Mouse (Mus musculus) left cerebral cortex, adult 18-20 months (tissue): ENCODE results near the gene Cdk19. TPM values are rescaled to one million over a fixed set of nuclear protein-coding genes. Genes with fewer than 3 reads are reported as not detected.

Source experiments
- DNase-seq, 2 experiments: peaks; one replicate each; pipeline ENCODE4 v3.0.0; 2021 to 2022; ENCODE audit warnings: low spot score in 2 of 2, mixed read lengths in 1 of 2
- total RNA-seq, 2 experiments: library from RNA; stranded (reverse); gene quantifications; 2 replicates each; pipeline ENCODE4 v1.2.3; 2021

The Cdk19 gene
- total RNA-seq, 2 experiments from 2014 or later, result 47.5 to 49.0 TPM

DNA sequence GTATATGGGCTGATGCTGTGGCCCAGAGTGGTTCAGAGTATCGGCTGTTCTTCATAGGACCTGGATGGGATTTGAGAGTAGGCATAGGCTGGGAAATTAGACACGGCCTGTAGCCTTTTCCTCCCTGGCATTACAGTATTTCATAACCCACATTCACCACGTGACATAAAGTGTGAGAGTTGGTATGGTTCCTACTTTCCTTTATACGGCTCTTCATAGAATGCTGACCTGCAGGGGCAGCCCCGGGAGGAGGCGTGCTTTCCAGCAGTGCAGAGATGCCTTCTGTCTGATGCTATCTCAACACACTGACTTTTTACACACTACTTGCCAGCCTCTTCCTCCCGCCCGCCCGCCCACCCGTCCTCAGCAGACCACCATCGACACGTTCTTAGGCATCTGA is 96.0 kb downstream of the Cdk19 start:
- DNase-seq, result no peak

DNA sequence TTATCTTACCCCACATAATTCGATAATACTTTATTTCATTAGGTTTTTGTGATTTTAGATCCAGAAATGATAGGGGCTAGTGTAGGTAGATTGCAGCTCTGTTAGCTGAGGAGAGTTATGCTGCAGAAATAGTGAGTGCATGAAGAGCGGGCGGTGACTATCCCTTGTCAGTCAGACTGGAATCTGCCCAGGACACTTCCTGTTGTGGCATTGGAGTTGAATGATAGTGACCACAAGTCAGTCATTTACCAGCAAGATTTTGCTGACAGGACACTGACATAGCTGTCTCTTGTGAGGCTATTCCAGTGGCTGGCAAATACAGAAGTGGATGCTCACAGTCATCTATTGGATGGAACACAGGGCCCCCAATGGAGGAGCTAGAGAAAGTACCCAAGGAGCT is 97.8 kb downstream of the Cdk19 start:
- no peak for DNase-seq

DNA sequence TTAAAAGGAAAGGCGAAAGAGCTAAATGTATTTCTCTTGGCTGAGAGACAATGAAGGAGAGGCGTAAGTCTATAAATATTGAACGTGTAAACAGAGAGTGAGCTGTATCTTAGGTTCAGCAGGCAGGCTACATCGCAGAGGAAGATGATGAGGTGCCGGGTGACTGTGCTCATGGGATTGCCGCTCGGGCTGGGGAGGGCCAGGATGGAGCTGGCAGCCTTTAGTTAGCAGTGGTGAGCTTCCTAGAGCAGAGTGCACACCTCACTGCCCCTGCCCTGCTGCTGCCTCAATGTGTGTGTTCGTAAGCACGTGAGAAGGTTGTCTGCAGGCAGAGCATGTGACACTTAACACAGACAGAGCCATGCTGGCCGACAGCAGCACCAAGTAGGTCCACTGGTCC is 101.4 kb downstream of the Cdk19 start:
- no peak for DNase-seq

DNA sequence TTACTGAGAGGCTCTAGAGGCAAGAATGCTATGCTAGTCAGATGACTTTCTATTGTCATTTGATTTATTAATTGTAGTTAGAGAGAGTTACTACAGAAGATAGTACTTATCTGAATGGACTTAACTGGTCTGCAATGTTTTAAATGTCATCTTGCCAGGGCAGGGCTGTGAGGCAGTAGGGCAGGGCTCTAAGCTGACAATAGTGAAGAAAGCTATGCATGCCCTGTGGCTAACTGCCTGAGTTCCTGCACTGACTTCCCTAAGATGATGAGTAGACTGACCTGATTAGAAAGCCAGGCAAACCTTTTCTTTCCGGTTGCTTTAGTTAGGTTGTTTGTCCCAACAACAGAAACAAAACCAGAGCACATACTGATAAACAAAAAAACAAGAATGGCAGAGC is 102.7 kb downstream of the Cdk19 start:
- DNase-seq, result no peak

DNA sequence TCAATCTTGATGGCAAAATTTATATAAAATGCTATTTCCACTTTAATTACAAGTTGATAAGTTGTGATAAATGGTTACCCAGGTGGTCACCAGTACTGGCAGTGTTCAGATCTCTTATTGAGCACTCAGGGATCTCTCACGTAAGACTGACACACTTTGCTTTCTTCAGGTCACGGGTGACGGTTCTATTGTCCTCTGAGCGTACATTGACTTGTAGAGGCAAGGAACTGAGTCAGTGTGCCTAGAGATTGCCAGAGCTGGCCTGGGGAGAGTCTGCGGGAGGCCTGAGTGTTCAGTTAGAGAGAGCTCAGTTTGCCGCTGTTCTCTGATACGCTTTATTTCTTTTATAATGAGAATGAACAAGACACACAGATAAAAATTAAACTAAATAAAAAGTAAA is 104.0 kb downstream of the Cdk19 start:
- no peak for DNase-seq

DNA sequence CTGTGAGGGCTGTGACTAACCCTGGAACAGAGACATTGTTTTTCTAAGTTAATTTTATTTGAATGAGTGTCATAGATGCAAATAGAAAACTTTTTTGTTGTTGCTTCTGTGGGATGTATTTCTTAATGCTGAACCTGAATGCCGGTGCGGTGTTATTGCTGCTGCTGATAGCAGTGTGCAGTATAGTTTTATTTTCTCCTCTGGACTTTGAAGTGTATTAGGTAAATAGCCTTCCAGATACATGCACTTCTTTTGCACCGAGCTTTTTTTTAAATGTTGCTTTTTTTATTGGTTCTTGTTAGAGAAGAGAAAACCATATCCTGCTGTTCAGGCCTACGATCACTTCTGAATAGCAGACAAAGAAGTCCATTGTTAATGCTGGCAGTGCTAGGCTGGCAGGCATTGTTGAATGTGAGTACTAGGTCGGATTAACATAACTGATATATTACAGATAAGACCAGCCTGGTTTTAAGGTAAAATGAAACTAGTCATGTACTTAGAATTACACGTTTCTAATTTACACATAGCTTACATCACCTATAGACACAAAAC is 104.5 kb downstream of the Cdk19 start:
- DNase-seq, result no peak

DNA sequence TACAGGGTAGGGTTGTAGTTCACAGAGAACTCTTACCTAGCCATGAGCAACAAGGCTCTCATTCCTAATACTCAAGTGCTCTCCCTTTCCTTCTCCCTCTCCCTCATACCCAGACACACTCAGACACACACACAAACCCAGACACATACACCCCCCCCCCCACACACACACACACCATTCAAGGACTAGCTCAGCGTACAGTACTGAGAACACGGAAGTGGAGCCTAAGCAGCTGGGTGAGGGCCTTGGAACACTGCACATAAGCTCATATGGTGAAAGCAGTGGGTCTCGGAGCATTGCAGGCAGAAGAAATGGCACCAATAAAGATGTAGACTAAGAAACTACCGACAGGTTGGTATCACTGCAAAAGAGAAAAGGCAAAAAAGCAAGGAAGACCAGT is 105.2 kb downstream of the Cdk19 start:
- no peak for DNase-seq

DNA sequence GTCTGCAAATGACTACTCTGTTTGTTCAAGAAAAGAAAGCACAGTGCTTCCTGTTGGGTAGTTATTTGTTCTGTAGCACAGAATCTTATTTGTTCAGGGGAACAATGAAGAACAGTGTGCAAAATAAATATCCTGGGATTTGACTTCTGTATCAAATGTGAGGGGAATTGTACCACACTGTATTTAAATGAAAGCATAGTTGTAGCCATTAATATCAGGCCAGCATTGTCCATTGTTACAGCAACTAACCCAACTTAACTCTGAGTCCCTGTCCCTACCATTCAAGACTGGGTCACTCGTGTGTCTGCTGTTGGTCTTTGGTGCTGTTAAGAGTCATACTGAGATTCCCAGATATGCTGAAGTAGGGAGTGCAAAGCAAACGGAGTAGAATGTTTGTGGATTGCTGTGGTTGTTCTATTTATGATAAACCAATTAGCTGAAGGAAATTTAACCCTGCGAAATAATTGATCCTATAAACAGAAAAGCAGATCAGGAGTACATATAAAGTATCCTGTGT is 106.8 kb downstream of the Cdk19 start:
- DNase-seq, result no peak

DNA sequence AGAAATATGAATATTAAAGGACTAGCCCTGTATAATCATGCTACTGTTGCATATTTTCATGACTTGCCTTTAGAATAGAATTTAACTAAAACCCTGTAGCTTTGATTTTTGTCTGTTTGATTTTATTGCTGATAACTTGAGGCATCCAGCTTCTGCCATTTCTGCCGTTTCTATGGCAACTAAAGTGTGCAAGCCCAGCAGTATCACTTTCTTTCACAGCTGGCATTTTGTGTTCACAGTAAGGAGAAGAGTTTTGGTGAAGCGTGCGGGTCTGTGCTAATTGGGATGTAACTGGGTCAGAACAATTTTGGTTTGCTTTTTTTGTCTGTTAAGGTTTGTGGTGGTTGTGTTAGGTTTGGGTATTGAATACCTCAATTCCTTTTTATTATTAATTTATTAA is 107.3 kb downstream of the Cdk19 start:
- DNase-seq, result peak in 1 of 2 experiments; percentile 33

DNA sequence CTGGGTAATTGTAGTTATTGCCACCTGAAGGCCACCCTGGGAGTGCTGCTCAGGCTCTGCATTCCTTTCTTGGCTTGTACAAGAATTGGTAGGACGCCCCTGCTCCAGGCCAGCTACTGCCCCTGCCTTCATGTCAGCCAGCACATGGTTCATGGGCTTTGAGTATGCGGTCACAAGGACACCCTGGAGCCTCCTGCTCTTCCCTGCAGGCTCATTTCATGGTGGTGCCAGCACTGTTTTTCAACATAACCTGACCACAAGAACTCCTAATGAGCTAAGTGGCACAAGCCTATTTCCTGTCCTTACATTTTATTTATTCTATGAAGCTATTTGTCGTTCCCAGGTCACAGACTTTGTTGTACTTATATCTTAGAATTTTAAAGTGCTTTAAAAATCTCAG is 107.9 kb downstream of the Cdk19 start:
- DNase-seq, result no peak

DNA sequence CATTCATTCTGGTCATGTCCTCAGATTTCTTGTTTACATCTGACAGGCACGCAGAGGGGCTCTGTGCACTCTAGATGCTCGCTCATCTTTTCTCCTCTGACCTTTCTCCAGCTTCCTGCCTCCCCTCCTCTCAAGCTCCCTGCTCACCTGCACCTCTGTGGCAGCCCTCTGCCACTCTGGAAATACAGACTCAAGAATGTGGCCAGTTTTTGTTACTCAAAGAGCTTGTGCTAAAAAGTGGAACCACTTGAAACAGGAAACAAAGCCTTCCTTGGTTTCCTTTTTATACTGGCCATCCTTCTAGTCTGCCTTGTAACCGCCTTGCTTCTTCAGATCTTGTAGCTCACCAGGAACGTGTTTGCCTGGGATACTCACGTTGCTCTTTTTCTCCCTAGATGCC is 108.6 kb downstream of the Cdk19 start:
- DNase-seq, result no peak

DNA sequence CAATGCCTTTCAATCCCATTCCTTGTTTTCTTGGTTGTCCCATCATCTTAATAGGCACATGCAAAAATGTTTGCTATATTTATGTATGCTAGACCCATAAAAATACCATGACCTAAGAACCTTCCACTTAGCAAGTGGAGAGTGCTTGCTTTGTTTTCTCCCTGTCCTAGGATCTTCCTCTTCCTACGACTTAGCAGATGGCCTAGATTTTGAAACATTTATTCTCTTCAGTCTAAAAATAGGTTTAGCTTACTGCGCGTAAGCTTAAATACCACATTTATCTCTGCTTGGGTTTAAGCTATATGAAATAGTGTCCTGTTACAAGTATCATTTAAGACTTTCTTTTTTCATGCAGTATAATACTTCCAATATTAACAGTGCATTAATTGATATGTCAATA is 109.1 kb downstream of the Cdk19 start:
- no peak for DNase-seq

DNA sequence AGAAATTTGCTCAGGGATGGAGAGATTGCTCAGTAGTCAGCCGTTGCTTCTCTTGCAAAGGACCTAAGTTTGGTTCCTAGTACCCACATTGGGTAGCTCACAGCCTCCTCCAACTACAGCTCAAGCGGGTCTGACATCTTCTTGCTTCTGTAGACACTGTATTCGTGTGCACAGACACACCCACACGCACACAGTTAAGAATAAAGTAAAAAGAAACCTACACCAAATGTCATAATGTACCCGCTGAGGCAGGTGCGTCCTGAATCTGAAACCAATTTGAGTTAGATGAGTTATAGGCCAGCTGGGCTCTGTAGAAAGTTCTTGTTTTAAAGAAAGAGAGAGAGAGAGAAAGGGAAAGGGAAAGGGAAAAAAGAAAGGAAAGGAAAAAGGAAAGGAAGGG is 110.2 kb downstream of the Cdk19 start:
- no peak for DNase-seq

DNA sequence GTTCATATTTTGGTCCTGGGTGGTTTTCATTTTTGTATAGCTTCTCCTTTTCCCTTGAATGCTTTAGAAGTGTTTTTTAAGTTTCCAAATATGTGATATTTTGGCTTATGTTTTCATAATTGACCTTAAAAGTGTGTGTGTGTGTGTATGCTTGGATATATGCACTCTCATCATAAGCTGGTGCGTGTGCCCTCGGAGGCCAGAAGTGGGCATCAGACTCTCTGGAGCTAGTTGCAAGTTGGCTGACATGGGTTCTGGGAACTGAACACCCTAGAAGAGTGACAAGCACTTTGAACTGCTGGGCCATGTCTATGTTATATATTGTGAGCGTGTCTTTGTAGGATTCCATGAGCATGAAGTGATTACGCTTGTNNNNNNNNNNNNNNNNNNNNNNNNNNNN is 110.8 kb downstream of the Cdk19 start:
- no peak for DNase-seq

DNA sequence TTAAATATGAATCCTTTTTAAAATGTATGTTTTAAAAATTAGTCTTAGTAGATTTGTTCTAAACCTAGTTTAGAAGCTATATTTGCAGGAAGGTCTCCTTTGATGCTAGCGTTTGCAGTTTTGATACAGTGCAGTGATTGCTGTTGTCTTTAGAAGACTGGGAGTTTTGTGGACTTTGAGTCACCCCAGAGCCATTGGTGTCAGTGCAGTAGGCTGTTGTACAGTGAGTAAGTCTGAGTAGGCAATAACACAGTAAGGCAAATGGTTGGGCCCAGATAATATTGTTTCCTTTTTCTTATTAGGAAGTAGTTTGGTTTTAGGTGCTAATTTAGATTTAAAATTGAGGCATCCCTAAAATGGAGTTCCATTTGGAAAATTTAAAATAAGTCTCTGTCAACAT is 117.8 kb downstream of the Cdk19 start:
- DNase-seq, result no peak

DNA sequence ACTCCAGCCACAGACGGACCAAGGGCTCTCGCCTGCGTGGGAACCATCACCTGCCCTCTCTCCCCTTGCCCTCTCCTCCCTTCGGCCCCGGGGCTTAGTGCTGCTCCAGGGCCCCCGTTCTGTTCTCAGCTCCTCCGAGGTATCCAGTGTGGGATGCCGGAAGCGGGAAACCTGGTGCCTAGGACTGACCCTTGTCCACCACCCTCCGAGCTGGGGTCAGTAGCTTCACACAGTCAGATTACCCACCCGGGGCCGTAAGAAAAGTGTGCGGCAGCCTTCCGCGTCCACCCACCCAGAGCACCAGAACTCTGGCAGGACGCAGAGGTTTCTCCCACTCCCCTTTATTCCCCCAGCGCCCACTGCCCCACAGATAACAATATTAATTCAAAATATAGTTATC is 119.8 kb downstream of the Cdk19 start:
- DNase-seq, result no peak

DNA sequence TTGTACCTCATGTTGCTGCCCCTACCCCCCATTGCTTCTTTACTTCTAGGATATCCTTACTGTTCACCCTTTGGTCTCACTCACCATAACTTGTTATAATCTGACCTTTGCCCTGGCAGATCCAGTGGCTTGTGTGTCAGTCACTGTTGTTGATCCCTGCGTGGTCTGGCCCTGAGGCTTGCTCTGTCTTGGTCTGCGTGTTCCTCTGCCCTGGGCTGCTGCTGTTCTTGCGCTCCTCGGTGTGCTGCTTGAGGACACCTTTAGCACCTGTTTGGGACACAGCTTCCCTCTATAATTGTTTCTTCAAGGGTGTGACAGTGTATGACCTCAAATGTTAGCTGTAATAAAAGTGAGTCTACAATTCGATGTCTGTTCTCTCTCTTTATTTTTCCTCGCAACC is 122.0 kb downstream of the Cdk19 start:
- DNase-seq, result no peak

DNA sequence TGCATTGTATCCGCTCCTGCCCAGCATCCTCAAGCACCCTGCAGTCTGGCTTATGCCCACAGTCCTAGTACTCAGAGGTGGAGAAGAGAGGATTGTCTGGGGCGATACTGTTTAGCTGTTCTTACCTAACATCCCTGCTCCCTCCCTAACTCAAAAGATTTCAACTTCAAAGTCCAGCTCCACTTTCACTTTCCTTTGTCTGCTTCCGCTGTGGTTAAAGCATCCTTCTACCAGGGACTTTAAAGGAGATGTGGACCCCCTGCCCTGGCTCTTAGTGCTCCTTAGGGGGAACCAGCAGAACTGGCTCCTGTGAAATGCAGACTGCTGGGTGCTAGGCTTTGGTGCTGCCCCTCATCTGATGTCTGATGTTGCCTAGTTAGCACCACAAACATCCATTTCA is 122.9 kb downstream of the Cdk19 start:
- DNase-seq, result no peak

DNA sequence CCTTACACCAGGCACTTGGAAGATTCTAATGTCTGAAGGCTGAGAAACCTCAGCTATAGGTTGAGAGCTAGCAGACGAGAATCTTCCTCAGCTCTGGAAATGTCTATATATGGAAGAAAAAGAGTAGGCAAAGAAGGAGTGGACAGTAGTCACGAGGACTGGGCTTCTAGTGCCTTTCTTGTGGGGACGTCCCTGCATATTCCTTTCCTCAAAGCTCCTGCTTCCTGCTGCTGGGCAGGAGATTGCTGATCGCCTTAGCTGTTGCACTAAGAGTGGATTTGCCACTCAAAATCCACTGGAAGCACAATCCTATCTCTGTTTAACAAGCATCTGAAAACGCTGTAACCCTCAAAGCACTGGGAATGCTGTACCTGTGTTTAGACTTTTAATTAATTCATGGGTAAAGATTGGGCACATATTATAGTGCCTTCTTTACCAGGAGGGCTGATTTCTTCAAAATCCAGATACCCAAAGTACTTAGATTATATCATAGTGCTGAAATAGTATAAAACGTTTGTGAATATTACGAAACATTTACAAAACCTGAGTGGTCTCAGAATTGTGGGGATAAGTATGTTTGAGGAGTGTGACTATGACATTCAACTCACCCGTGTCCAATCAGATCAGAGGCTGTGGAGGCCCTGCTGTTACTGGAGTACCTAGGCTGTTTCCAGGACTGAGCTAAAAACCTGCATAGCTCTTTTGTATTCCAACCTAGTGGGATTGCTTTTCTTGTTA is 128.0 kb downstream of the Cdk19 start:
- DNase-seq, result no peak

DNA sequence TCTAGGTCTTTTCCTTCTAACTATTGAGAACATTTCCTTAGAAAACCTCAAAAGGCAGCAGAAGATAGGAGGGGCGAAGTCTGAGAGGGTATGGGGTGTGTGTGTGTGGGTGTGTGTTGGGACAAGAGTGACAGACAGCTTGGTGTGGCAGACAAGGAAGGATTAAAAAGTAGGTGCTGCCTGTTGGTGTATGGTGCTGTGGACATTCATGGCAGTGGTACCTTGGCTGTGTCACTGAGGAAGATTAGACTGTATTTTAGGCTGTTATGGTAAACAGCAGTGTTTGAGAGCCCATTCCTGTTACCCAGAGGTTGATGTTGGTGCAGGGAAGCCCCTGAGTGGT is 128.5 kb downstream of the Cdk19 start:
- no peak for DNase-seq

DNA sequence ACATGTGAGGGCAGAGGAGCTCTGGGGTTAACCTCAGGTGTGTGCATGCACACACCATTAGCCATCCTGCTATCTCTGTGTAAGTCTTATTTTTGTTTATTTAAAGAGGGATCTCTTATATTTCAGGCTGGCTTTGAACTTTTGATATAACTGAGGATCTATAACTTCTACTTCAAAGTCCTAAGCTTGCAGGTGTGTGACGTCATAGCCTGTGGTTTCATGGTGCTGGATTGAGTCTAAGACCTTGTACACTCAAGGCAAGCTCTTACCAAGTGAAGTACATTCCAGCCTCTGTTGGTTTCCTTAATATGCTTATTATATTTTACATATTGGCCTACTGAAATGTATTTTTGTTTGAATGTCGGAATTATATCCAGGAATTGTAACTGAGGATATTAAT is 129.8 kb downstream of the Cdk19 start:
- no peak for DNase-seq

DNA sequence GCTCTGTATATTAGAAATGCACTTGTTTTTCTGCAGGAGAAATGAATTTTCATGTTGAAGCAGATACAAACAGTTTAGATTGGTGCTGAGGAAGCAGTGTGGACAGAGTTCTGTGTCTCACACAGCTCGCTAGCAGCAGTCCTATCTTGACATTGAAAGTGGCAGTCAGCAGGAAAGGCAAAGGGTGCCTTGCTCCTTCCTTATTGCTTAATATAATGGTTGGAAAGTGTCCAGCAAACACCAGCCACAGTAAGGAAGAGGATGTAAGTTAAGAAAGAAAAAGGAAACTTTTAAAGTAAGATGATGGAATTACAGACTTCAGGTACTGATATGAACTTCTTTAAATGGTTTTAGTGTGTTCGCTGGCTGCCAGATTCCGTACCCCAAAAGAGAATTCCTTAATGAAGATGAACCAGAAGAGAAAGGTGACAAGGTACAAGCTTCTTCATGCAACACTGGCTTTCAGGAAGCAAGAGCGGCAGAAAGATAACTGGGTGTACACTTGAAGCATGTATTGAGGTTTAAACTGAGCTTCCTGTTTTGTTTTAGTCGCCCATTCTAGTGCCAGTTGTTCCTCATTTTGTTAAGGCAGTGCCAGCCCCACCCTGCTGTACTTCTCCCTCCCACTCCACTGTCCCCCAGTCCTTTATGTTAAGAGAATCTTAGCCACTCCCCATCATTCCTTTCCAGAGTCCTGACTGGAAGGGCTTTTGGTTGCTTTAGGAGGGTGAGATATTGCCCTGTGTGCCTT is 137.3 kb downstream of the Cdk19 start:
- no peak for DNase-seq
